Mouse (Mus musculus) kidney, embryonic 16.5 days (tissue): ENCODE measurements at regions not wholly inside any gene's neighbourhood (a gene's known extent, or its start where the extent isn't known, plus 50 kb on each side); places are given as distances from the start of the nearest gene placed in this dataset.

ENCODE experiments used
- ATAC-seq: fragments of 200-750 bp; cut with Nextera tagmentation; 2 replicates; pipeline ENCODE4 v1.8.0; 2017; ENCODE audit warnings: moderate TSS enrichment; ENCODE audit not compliant: low FRiP score, low TSS enrichment
- H3K27ac ChIP-seq: fragments of 300-500 bp; sonication (generic); 2 replicates; pipeline ENCODE4 v1.5.1; 2014; ENCODE audit warnings: low read length
- H3K27me3 ChIP-seq: fragments of 300-500 bp; sonication (generic); 2 replicates; pipeline ENCODE4 v1.6.1; 2014; ENCODE audit warnings: low read length, control low read depth, mixed read lengths; ENCODE audit not compliant: insufficient read depth
- H3K36me3 ChIP-seq: fragments of 300-500 bp; sonication (generic); 2 replicates; pipeline ENCODE4 v1.6.1; 2014; ENCODE audit warnings: low read length, control low read depth, mixed read lengths; ENCODE audit not compliant: insufficient read depth
- H3K4me1 ChIP-seq: fragments of 300-500 bp; sonication (generic); 2 replicates; pipeline ENCODE4 v1.6.1; 2014; ENCODE audit warnings: low read length, control low read depth, mixed read lengths; ENCODE audit not compliant: insufficient read depth
- H3K4me2 ChIP-seq: fragments of 300-500 bp; sonication (generic); replicated peaks from 2 replicates; pipeline ENCODE4 v1.6.1; 2014; ENCODE audit warnings: low read depth, low read length
- H3K4me3 ChIP-seq: fragments of 300-500 bp; sonication (generic); 2 replicates; pipeline ENCODE4 v1.5.1; 2014; ENCODE audit warnings: mild to moderate bottlenecking, low read length
- H3K9ac ChIP-seq: fragments of 300-500 bp; sonication (generic); replicated peaks from 2 replicates; pipeline ENCODE4 v1.6.1; 2014; ENCODE audit warnings: low read length
- H3K9me3 ChIP-seq: fragments of 300-500 bp; sonication (generic); 2 replicates; pipeline ENCODE4 v1.6.1; 2016; ENCODE audit warnings: low read length, control low read depth
- WGBS: fragments of 180-500 bp; shearing (Covaris S2); extraction: QIAGEN DNeasy Blood & Tissue Kit; methylation state at CpG from one replicate; pipeline ENCODE4 v1.1.7; 2014; 5-methylcytosine and 5-hydroxymethylcytosine counted together

DNA sequence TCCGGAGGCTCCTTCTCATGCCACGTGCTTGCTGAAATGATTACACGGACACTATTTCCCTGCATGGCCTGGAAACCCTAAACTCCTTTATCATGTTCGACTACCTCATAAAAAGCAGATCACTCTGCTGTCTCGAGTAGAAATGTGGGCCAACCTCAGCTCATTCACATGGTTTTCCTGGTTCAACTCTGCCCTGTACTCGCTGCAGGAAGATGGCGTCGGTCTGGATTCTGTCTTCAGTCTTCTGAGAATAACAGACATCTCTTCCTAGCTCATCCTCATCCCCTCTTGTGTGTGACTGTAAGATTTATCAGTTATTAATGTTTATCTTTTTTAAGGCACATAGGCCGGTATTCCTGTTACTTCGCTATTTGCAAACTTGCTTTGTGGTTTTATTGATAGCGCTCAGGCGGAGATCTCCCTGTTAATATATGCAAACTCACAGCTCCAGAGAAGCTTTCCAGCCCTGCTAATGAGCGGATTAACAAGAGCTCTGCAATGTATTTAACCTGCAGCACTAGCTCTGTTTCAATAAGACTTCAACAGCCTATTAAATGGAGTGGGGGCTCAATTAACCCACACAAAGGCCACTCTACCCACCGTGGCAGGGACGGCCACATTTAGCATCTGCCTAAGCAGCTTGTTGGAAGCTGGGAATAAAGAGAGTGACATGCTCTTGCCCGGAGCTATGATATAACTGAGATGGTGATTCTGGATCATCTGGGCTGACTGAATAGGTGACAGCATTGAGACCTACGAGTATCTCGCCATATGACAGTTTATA, 159.5 kb upstream of the Eomes start:
- no peak overlapping the region for H3K27ac ChIP-seq
- no peaks in the 10 kb centered on the region for H3K9me3 ChIP-seq
- no peak overlapping the region for H3K9ac ChIP-seq
- H3K4me3 ChIP-seq: no peak overlapping the region
- ATAC-seq: no peak
- H3K27me3 ChIP-seq: no peaks in the 10 kb centered on the region
- 75% methylated on average over 18 of the region's 18 CpGs for WGBS
- no peaks in the 10 kb centered on the region for H3K36me3 ChIP-seq
- no peaks in the 10 kb centered on the region for H3K4me1 ChIP-seq
- H3K4me2 ChIP-seq: no peak overlapping the region

- H3K4me3 ChIP-seq: no peak overlapping the region
- H3K9ac ChIP-seq: no peak overlapping the region
- no peaks in the 10 kb centered on the region for H3K4me1 ChIP-seq
- ATAC-seq: no peak
- 33% methylated on average over 12 of the region's 12 CpGs for WGBS
- 0 out of 2 replicates have a peak overlapping the region, but pooled peaks have one; percentile 10 for H3K4me2 ChIP-seq
- H3K36me3 ChIP-seq: no peaks in the 10 kb centered on the region
- no peaks in the 10 kb centered on the region for H3K9me3 ChIP-seq
- H3K27me3 ChIP-seq: no peaks in the 10 kb centered on the region
- no peak overlapping the region for H3K27ac ChIP-seq
Measured at GRCm38 (mm10) chr9:118323796-118324195, 154.2 kb upstream of the Eomes start.

DNA sequence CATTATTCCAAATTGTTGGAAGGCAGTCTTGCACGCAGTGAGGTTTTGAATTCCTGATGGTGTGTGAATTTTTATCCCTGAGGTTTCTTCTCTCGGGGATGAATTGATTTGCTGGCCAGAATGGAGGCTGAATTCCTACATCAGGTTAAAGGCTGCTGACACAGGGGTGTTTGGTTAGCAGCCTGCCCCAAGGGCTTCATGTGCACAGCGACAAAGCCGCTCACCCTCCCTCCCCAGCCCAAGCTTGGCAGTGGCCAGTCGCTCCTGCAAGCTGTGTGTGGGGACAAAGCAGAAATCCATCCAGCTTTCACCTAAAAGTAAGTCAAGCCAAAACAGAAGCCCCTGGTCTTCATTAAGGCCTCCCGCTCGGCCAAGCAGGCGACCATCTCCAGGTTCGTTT, 151.4 kb upstream of the Eomes start:
- Histone ChIP-seq H3K4me3 (no peak overlapping the region), H3K9ac (no peak overlapping the region), H3K36me3 (no peaks in the 10 kb centered on the region), H3K4me1 (no peaks in the 10 kb centered on the region), H3K9me3 (no peaks in the 10 kb centered on the region), H3K27me3 (no peaks in the 10 kb centered on the region), H3K4me2 (no peak overlapping the region), H3K27ac (no peak overlapping the region)
- WGBS: 76% methylated on average over 9 of the region's 9 CpGs
- no peak for ATAC-seq

DNA sequence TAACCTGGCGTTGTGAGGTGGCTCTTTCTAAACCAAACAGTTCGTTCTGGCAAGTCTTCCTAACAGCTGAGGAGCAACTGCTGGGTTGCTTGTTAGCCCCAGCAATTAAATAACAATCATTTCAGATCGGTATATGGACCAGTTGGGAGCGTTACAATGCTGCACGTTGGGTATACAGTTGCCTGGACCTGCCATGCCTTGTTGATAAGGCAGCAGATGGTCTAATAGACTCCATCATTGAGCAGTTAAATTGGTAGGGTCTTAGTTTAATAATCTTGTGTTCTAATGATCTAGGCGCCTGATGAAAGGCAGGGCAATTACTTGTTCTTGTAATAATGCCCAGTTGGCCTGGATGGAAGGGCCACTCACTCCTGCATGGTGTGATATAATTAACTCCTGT, 150.1 kb upstream of the Eomes start:
- H3K27me3 ChIP-seq: no peaks in the 10 kb centered on the region
- H3K4me1 ChIP-seq: no peaks in the 10 kb centered on the region
- no peak overlapping the region for H3K9ac ChIP-seq
- no peaks in the 10 kb centered on the region for H3K9me3 ChIP-seq
- no peak overlapping the region for H3K4me3 ChIP-seq
- H3K27ac ChIP-seq: no peak overlapping the region
- WGBS: 86% methylated on average over 6 of the region's 6 CpGs
- H3K36me3 ChIP-seq: no peaks in the 10 kb centered on the region
- no peak for ATAC-seq
- H3K4me2 ChIP-seq: no peak overlapping the region

DNA sequence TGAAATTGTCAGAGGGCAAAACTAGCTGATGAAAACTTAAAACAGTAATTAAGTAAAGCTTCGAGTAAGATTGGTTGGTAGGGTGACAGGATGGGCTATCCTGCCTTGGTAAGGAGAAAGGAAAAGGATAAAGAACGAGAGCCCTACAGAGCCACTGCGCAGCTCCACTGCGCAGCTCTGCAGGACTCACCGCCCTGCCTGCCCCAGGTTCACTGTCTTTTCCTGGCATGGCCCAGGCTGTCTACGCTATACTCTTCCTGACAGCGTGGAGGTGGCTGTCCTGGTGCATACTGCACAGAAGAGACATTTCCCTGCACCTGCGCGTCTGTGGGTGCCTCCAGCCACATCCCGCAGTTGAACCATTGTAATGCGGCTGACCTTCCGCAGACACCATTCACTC, 136.6 kb upstream of the Eomes start:
- H3K9ac ChIP-seq: no peak overlapping the region
- no peaks in the 10 kb centered on the region for H3K9me3 ChIP-seq
- H3K27me3 ChIP-seq: no peaks in the 10 kb centered on the region
- no peaks in the 10 kb centered on the region for H3K36me3 ChIP-seq
- no peak for ATAC-seq
- peak overlapping the region; percentile 50 for H3K4me2 ChIP-seq
- H3K4me1 ChIP-seq: no peaks in the 10 kb centered on the region
- H3K27ac ChIP-seq: no peak overlapping the region
- 46% methylated on average over 12 of the region's 12 CpGs for WGBS
- H3K4me3 ChIP-seq: peak overlapping the region; percentile 34

GRCm38 (mm10) chr9:118354911-118355310, 123.1 kb upstream of the Eomes start:
- H3K36me3 ChIP-seq: no peaks in the 10 kb centered on the region
- H3K9ac ChIP-seq: no peak overlapping the region
- WGBS: 92% methylated on average over 10 of the region's 10 CpGs
- no peak overlapping the region for H3K4me3 ChIP-seq
- no peaks in the 10 kb centered on the region for H3K9me3 ChIP-seq
- no peak for ATAC-seq
- H3K4me2 ChIP-seq: no peak overlapping the region
- no peak overlapping the region for H3K27ac ChIP-seq
- H3K27me3 ChIP-seq: no peaks in the 10 kb centered on the region
- H3K4me1 ChIP-seq: no peaks in the 10 kb centered on the region

DNA sequence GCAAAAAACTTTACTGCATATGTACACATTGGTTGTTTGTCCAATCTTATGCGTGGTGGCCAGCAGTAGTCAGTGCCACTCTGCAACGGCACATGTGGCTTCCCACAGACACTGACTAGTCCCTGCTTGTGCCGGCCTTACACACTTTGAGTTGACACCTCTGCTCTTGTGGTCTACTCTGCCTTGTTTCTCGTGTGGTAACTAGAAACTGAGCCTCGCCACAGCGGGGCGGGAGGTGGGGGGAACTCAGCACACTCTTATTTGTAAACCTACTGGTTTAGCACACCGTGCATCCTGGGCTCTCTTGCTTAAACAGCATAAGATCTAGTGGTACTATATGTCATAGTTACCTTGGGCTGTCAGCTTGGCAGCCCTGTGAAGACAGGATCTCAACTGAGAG, 120.6 kb upstream of the Eomes start:
- Histone ChIP-seq H3K27me3 (no peaks in the 10 kb centered on the region), H3K4me2 (no peak overlapping the region), H3K9me3 (no peaks in the 10 kb centered on the region), H3K9ac (no peak overlapping the region), H3K4me3 (no peak overlapping the region), H3K4me1 (no peaks in the 10 kb centered on the region), H3K27ac (no peak overlapping the region), H3K36me3 (no peaks in the 10 kb centered on the region)
- 93% methylated on average over 8 of the region's 8 CpGs for WGBS
- ATAC-seq: no peak

DNA sequence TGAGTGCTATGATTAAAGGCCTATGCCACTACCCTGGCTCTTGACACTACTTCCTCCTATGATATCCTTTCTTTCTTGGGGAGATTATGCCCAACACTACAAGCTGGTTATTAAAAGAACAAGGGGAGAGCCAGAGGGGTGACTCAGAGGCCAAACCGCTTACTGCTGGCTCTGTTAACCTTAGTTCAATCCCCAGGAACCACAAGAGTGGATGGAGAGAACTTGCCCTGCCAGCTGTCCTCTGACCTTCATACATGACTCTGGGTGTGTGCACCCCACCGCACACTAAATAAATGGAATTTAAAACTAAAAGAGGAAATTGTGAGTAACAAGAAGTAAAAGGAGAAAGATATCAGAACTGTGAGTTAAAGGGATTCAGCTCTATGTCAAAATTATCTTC, 114.1 kb upstream of the Eomes start:
- H3K4me3 ChIP-seq: no peak overlapping the region
- no peak overlapping the region for H3K9ac ChIP-seq
- H3K27ac ChIP-seq: no peak overlapping the region
- no peaks in the 10 kb centered on the region for H3K4me1 ChIP-seq
- H3K36me3 ChIP-seq: no peaks in the 10 kb centered on the region
- H3K9me3 ChIP-seq: no peaks in the 10 kb centered on the region; the same call in 1 of the 2 replicates
- no peaks in the 10 kb centered on the region for H3K27me3 ChIP-seq
- no peak overlapping the region for H3K4me2 ChIP-seq
- 84% methylated on average over 2 of the region's 2 CpGs for WGBS
- ATAC-seq: no peak

- Histone ChIP-seq H3K9me3 (no peaks in the 10 kb centered on the region; the same call in 1 of the 2 replicates), H3K4me3 (no peak overlapping the region), H3K27me3 (no peaks in the 10 kb centered on the region), H3K36me3 (no peaks in the 10 kb centered on the region), H3K27ac (no peak overlapping the region), H3K4me2 (no peak overlapping the region), H3K9ac (no peak overlapping the region), H3K4me1 (no peaks in the 10 kb centered on the region)
- WGBS: 76% methylated on average over 9 of the region's 9 CpGs
- no peak for ATAC-seq
Measured at GRCm38 (mm10) chr9:118365431-118365830, 112.6 kb upstream of the Eomes start.

DNA sequence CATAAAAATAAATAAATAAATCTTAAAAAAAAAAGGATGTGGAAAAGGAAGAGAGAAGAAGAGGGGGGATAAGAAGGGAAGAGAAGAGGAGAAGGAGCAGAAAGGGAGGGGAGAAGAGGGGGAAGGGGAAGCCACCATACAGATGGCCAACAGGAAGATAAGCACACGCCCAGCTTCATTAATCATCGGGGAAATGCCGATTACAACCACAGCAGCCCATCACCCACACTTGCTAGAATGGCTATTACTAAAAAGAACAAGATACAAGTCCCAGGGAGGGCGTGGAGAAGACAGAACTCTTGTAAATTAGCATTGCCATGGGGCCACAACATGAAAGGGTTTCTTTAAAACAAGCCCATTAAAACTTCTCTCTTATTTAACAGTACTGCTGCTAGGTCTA, 110.7 kb upstream of the Eomes start:
- no peaks in the 10 kb centered on the region for H3K4me1 ChIP-seq
- H3K9me3 ChIP-seq: no peaks in the 10 kb centered on the region; the same call in 1 of the 2 replicates
- H3K4me3 ChIP-seq: no peak overlapping the region
- H3K27ac ChIP-seq: no peak overlapping the region
- H3K27me3 ChIP-seq: no peaks in the 10 kb centered on the region
- no peak overlapping the region for H3K4me2 ChIP-seq
- WGBS: 81% methylated on average over 4 of the region's 4 CpGs
- no peak overlapping the region for H3K9ac ChIP-seq
- no peaks in the 10 kb centered on the region for H3K36me3 ChIP-seq
- ATAC-seq: no peak
